Mouse (Mus musculus): ENCODE data around the gene Cyp8b1.

GRCm38 (mm10) chr9:121895392-121895993 lies 20.6 kb downstream of the Cyp8b1 start:
- no peak for TF ChIP-seq POLR2A (IDR thresholded peaks at IDR 0.05; ENCODE audit: insufficient read length, low read depth)
- no peak for TF ChIP-seq POLR2AphosphoS2 (IDR thresholded peaks at IDR 0.05; ENCODE audit: insufficient read length, low read depth)
- no peak for TF ChIP-seq MAX (IDR thresholded peaks at IDR 0.05; ENCODE audit: low read depth)
- TF ChIP-seq TCF12 (IDR thresholded peaks at IDR 0.05; ENCODE audit: insufficient read depth, poor library complexity, severe bottlenecking), result no peak
- no peak for TF ChIP-seq CEBPB (IDR thresholded peaks at IDR 0.05; ENCODE audit: insufficient read depth, poor library complexity, severe bottlenecking)
- no peak for TF ChIP-seq E2F4 (IDR thresholded peaks at IDR 0.05; ENCODE audit: insufficient read depth)
- no peak for TF ChIP-seq MYOG (IDR thresholded peaks at IDR 0.05; ENCODE audit: control insufficient read depth in 1 of 3, insufficient read depth in 1 of 3, insufficient read length in 2 of 3, low read depth in 2 of 3)
- TF ChIP-seq USF1 (IDR thresholded peaks at IDR 0.05; ENCODE audit: low read depth), result no peak
- no peak for TF ChIP-seq TCF3 (IDR thresholded peaks at IDR 0.05; ENCODE audit: insufficient read length, low read depth)
